Mouse (Mus musculus) embryonic fibroblast, embryonic 13.5 days (primary cell): ENCODE data around the gene Cubn.

Experiments
- CTCF ChIP-seq: IDR thresholded peaks from 2 replicates; pipeline ENCODE4 v1.5.1; 2011; ENCODE audit warnings: mild to moderate bottlenecking, control low read depth, low read length, moderate library complexity, borderline replicate concordance; ENCODE audit not compliant: insufficient read depth
- POLR2A ChIP-seq: IDR thresholded peaks from 2 replicates; pipeline ENCODE4 v1.6.1; 2011; ENCODE audit warnings: low read depth, mild to moderate bottlenecking, control low read depth, low read length, moderate library complexity

GRCm38 (mm10) chr2:13404986-13405678 is 86.5 kb downstream of the Cubn start:
- TF ChIP-seq CTCF (no peak), POLR2A (no peak)
